Mouse (Mus musculus) gastrocnemius, postnatal 25 days (tissue): Measurements from ENCODE around the gene Sbno1. TPM values are rescaled to one million over a fixed set of nuclear protein-coding genes. Genes with fewer than 3 reads are reported as not detected.
"Not testable (repeated sequence)": the region's sequence is repeated elsewhere in the genome, so short reads cannot be mapped to it uniquely, and the experiment has no call there.

ENCODE experiments used
- DNase-seq: peaks from one replicate; pipeline ENCODE4 v3.0.0; 2022
- long read RNA-seq, 2 experiments: library from polyadenylated mRNA; stranded (forward); transcript quantifications; one replicate each; pipeline ENCODE4 v2.0.0; 2021
- total RNA-seq, 2 experiments: library from RNA; stranded (reverse); gene quantifications; 1 replicate in 1 of 2; 2 replicates in 1 of 2; pipeline ENCODE4 v1.2.3; 2021

Sbno1 gene
- 10 to 100 TPM; 35.3 to 37.7 TPM for total RNA-seq
- long read RNA-seq, experiment 1, full-length matches to known transcripts, result 1 of 5 reads
- long read RNA-seq, experiment 1, partial matches to known transcripts, result 1 of 5 reads
- long read RNA-seq, experiment 1, other reads (novel, unspliced or antisense), result 3 of 5 reads
- long read RNA-seq, experiment 2, full-length matches to known transcripts, result 1 of 10 reads
- long read RNA-seq, experiment 2, partial matches to known transcripts, result 3 of 10 reads
- long read RNA-seq, experiment 2, other reads (novel, unspliced or antisense), result 6 of 10 reads

- DNase-seq, result peak; percentile 95
Measured at GRCm38 (mm10) chr5:124425412-124426259, at the start of gene Sbno1. TSS of gene Sbno1 (minus strand) at chr5:124426001.

GRCm38 (mm10) chr5:124470591-124471171 lies 44.9 kb upstream of the Sbno1 start:
- DNase-seq, result no peak

- DNase-seq, result no peak
Measured at GRCm38 (mm10) chr5:124469486-124469885, 43.7 kb upstream of the Sbno1 start.

GRCm38 (mm10) chr5:124468365-124468764 lies 42.6 kb upstream of the Sbno1 start:
- no peak for DNase-seq

- DNase-seq, result no peak
Measured at GRCm38 (mm10) chr5:124467766-124468165, 42.0 kb upstream of the Sbno1 start.

- no peak for DNase-seq
Measured at GRCm38 (mm10) chr5:124464905-124465304, 39.1 kb upstream of the Sbno1 start.

GRCm38 (mm10) chr5:124463462-124463861 lies 37.7 kb upstream of the Sbno1 start:
- no peak for DNase-seq

GRCm38 (mm10) chr5:124462297-124463025 lies 36.7 kb upstream of the Sbno1 start:
- DNase-seq, result no peak

- DNase-seq, result not testable (repeated sequence)
Measured at GRCm38 (mm10) chr5:124460922-124461321, 35.1 kb upstream of the Sbno1 start.

- no peak for DNase-seq
Measured at GRCm38 (mm10) chr5:124456762-124457161, 31.0 kb upstream of the Sbno1 start.

- no peak for DNase-seq
Measured at GRCm38 (mm10) chr5:124454082-124454419, 28.2 kb upstream of the Sbno1 start.

- DNase-seq, result no peak
Measured at GRCm38 (mm10) chr5:124453339-124454081, 27.7 kb upstream of the Sbno1 start.

- DNase-seq, result no peak
Measured at GRCm38 (mm10) chr5:124452494-124453228, 26.9 kb upstream of the Sbno1 start.

- DNase-seq, result no peak
Measured at GRCm38 (mm10) chr5:124450641-124451340, 25.0 kb upstream of the Sbno1 start.

GRCm38 (mm10) chr5:124450051-124450450 lies 24.2 kb upstream of the Sbno1 start:
- DNase-seq, result no peak

- DNase-seq, result no peak
Measured at GRCm38 (mm10) chr5:124449494-124449893, 23.7 kb upstream of the Sbno1 start.

GRCm38 (mm10) chr5:124446301-124446881 lies 20.6 kb upstream of the Sbno1 start:
- DNase-seq, result peak; percentile 78

GRCm38 (mm10) chr5:124445621-124446293 lies 20.0 kb upstream of the Sbno1 start:
- DNase-seq, result peak; percentile 57
